Mouse (Mus musculus) lung, postnatal 0 days (tissue): ENCODE data around the gene Kifc5b. TPM values are rescaled to one million over a fixed set of nuclear protein-coding genes. Genes with fewer than 3 reads are reported as not detected.
"Not testable (repeated sequence)": the region's sequence is repeated elsewhere in the genome, so short reads cannot be mapped to it uniquely, and the experiment has no call there.

Experiments used
- ATAC-seq: fragments of 200-750 bp; cut with Nextera tagmentation; 2 replicates; pipeline ENCODE4 v1.8.0; 2017; ENCODE audit warnings: moderate library complexity
- DNase-seq: peaks from one replicate; pipeline ENCODE4 v3.0.0-alpha.2; 2016; ENCODE audit warnings: low spot score
- H3K27ac ChIP-seq: fragments of 300-500 bp; sonication (generic); 2 replicates; pipeline ENCODE4 v1.5.1; 2014; ENCODE audit warnings: antibody characterized with exemption, mild to moderate bottlenecking, low read length, mixed read lengths
- H3K27me3 ChIP-seq: fragments of 300-500 bp; sonication (generic); replicated peaks from 2 replicates; pipeline ENCODE4 v1.6.1; 2014; ENCODE audit warnings: low read length, mixed read lengths; ENCODE audit not compliant: insufficient read depth
- H3K36me3 ChIP-seq: fragments of 300-500 bp; sonication (generic); 2 replicates; pipeline ENCODE4 v1.6.1; 2014; ENCODE audit warnings: low read length, mixed read lengths; ENCODE audit not compliant: insufficient read depth
- H3K4me1 ChIP-seq: fragments of 300-500 bp; sonication (generic); 2 replicates; pipeline ENCODE4 v1.6.1; 2014; ENCODE audit warnings: antibody characterized with exemption, low read depth, low read length, mixed read lengths; ENCODE audit not compliant: insufficient read depth
- H3K4me2 ChIP-seq: fragments of 300-500 bp; sonication (generic); replicated peaks from 2 replicates; pipeline ENCODE4 v1.6.1; 2014; ENCODE audit warnings: low read depth, mild to moderate bottlenecking, low read length, moderate library complexity, mixed read lengths
- H3K4me3 ChIP-seq: fragments of 300-500 bp; sonication (generic); 2 replicates; pipeline ENCODE4 v1.5.1; 2014; ENCODE audit warnings: low read depth, low read length
- H3K9ac ChIP-seq: fragments of 300-500 bp; sonication (generic); replicated peaks from 2 replicates; pipeline ENCODE4 v1.6.1; 2014; ENCODE audit warnings: low read depth, mild to moderate bottlenecking
- H3K9me3 ChIP-seq: fragments of 300-500 bp; sonication (generic); 2 replicates; pipeline ENCODE4 v1.6.1; 2016; ENCODE audit warnings: low read length, mixed read lengths
- CTCF ChIP-seq: IDR thresholded peaks from 2 replicates; pipeline ENCODE4 v1.5.1; 2016; ENCODE audit warnings: antibody characterized with exemption, mild to moderate bottlenecking
- EP300 ChIP-seq: IDR thresholded peaks from 2 replicates; pipeline ENCODE4 v1.6.1; 2016; ENCODE audit warnings: antibody characterized with exemption, mild to moderate bottlenecking, control low read depth
- WGBS: fragments of 180-500 bp; shearing (Covaris S2); extraction: QIAGEN DNeasy Blood & Tissue Kit; methylation state at CpG from one replicate; pipeline ENCODE4 v1.1.7; 2014; 5-methylcytosine and 5-hydroxymethylcytosine counted together
- polyA plus RNA-seq: library from polyadenylated mRNA; unstranded; fragments of >200 nt; fragmentation: Nextera tagmentation; extraction: Ambion mirVana; gene quantifications from 2 replicates; pipeline ENCODE4 v1.2.1, GENCODE M21; 2015

Gene Kifc5b
- polyA plus RNA-seq, 1 experiment from 2014 or later = 0.35 TPM

DNA sequence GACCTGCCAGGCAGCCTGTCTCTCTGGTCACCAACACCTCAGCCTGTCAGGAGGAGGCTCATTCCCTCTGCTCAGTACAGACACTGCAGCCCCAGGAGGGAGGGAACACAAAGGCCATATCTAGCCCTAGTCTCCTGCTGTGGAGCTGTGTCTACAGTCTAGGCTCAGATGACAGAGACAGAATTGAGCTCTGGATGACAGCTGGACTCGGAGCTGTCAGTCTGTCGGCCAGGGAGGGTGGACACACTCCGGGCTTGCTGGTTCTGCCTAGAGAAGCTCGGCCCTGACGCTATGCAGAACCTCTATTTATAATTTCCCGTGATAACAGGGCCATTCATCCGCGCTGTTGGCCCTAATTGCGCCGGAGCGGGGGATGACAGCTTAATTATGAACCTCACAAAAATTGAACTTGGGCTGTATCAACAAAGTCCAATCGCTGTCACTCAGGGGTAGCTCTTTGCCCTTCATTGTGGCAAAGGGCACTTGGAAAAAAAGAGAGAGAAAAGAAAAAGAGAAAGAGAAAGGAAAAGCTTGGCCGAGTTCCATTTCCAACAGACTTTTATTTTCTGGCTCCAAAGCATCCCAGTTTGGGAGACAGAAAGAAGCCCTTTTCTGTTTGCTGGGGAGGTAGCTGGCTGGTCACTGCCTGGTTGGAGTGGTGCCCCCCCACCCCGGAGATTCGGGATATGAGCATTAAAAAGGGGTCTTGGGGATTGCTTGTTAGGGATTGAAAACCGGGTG is 24.1 kb upstream of the Kifc5b start:
- H3K27me3 ChIP-seq = no peaks in the 10 kb centered on the region
- peak overlapping the region; percentile 46 for H3K4me2 ChIP-seq
- TF ChIP-seq EP300 (no peak), CTCF (no peak)
- DNase-seq = no peak
- H3K9ac ChIP-seq = no peak overlapping the region
- no peaks in the 10 kb centered on the region for H3K4me1 ChIP-seq
- ATAC-seq = no peak
- no peak overlapping the region for H3K27ac ChIP-seq
- H3K9me3 ChIP-seq = no peaks in the 10 kb centered on the region
- WGBS = 36% methylated on average over 16 of the region's 16 CpGs
- H3K36me3 ChIP-seq = no peaks in the 10 kb centered on the region
- peak overlapping the region; percentile 15; the same call in 1 of the 2 replicates for H3K4me3 ChIP-seq

DNA sequence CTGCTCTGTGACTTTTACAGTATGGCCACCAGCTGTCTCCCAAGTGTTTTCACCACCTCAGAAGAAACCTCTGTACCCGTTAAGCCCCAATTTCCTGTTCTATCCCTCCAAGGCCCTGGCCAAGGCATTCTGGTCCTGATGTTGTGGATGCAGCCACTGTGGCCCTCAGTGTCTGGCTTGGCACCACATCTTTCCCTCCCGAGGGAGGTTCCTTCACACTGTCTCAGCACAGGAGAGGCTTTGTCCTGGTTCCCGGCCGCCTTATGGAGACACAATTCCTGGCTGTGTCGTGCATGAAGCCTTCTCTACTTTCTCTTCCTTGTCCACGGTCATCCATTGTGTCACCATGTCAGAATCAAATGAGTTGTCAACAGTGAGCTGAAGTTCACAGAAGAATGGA is 23.4 kb upstream of the Kifc5b start:
- H3K27ac ChIP-seq = no peak overlapping the region
- H3K27me3 ChIP-seq = no peaks in the 10 kb centered on the region
- no peak overlapping the region for H3K4me2 ChIP-seq
- no peak overlapping the region for H3K4me3 ChIP-seq
- DNase-seq (no peak), ATAC-seq (no peak)
- no peak for TF ChIP-seq CTCF
- no peak for TF ChIP-seq EP300
- H3K36me3 ChIP-seq = no peaks in the 10 kb centered on the region
- WGBS = 55% methylated on average over 6 of the region's 6 CpGs
- H3K9ac ChIP-seq = no peak overlapping the region
- no peaks in the 10 kb centered on the region for H3K4me1 ChIP-seq
- H3K9me3 ChIP-seq = no peaks in the 10 kb centered on the region

DNA sequence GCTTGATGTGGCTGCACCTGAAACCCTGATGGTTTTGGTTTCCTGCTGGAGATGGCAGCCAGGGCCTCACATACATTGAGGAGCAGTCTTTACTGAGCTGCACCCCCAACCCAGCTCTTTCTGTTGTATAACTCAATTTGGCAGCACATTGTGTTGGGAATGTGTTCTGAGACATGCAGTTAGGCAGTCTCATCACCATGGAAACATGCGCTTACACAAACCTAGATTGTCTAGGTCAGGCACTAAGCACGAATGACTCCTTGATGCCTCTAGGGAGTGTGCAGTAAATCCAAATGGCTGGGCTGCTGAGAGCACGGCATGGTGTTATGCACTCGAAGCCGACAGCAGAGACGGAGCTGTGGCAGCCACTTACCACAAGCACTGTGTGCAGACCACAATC is 22.5 kb upstream of the Kifc5b start:
- Histone ChIP-seq H3K9me3 (no peaks in the 10 kb centered on the region), H3K4me2 (no peak overlapping the region), H3K27ac (no peak overlapping the region), H3K36me3 (no peaks in the 10 kb centered on the region), H3K4me3 (no peak overlapping the region), H3K27me3 (no peaks in the 10 kb centered on the region), H3K9ac (no peak overlapping the region), H3K4me1 (no peaks in the 10 kb centered on the region)
- WGBS = 76% methylated on average over 6 of the region's 6 CpGs
- no peak for TF ChIP-seq CTCF
- TF ChIP-seq EP300 = no peak
- ATAC-seq (peak; percentile 47), DNase-seq (no peak)

DNA sequence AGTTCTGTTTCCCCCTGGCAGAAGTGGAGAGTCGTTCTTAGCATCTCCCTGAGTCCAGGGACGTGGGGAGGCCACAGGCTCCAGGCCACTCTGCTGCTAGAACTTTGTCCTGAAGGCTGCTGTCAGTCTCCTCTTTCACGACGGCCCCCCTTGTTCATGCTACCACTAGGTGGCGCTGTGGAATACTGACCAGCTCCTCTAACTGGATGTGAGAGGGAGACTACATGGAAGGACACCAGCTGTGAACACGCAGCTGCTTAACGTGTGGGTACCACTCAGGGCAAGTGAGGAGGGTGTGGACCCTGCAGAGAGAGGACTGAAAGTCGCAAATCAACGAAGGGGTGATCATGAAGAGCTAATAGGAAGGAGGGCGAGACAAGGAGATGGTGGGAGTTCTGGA is 21.3 kb upstream of the Kifc5b start:
- H3K36me3 ChIP-seq = no peaks in the 10 kb centered on the region
- DNase-seq = peak; percentile 75
- no peak overlapping the region for H3K4me3 ChIP-seq
- 13% methylated on average over 10 of the region's 10 CpGs for WGBS
- H3K9me3 ChIP-seq = no peaks in the 10 kb centered on the region
- no peak overlapping the region for H3K4me2 ChIP-seq
- H3K27ac ChIP-seq = no peak overlapping the region
- ATAC-seq = peak; percentile 53
- TF ChIP-seq EP300 (no peak), CTCF (peak; percentile 97)
- H3K27me3 ChIP-seq = no peaks in the 10 kb centered on the region
- H3K4me1 ChIP-seq = no peaks in the 10 kb centered on the region
- H3K9ac ChIP-seq = no peak overlapping the region

DNA sequence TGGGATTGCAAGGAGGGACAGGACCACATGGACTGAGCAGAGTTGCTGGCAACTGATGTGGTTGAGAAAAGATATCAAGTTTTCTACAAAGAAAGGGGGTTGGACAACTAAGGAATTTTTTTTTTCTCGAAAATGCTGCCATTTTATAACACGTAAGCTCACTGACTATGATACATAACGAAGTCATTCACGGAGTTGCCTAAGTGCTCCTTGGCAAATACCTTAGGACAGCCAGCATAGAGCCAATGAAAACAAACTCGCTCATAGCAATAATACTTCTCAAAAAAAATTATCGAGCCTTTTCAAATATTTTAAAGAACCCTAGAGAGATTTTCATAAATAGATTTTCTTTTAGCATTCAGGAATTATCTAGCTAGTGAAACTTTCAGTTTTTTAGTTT is 16.0 kb upstream of the Kifc5b start:
- Histone ChIP-seq H3K9me3 (no peaks in the 10 kb centered on the region), H3K4me2 (no peak overlapping the region), H3K27me3 (no peaks in the 10 kb centered on the region), H3K4me1 (no peaks in the 10 kb centered on the region), H3K27ac (no peak overlapping the region), H3K4me3 (no peak overlapping the region), H3K36me3 (no peaks in the 10 kb centered on the region), H3K9ac (no peak overlapping the region)
- no peak for ATAC-seq
- TF ChIP-seq CTCF (no peak), EP300 (no peak)
- 70% methylated on average over 6 of the region's 6 CpGs for WGBS
- no peak for DNase-seq

DNA sequence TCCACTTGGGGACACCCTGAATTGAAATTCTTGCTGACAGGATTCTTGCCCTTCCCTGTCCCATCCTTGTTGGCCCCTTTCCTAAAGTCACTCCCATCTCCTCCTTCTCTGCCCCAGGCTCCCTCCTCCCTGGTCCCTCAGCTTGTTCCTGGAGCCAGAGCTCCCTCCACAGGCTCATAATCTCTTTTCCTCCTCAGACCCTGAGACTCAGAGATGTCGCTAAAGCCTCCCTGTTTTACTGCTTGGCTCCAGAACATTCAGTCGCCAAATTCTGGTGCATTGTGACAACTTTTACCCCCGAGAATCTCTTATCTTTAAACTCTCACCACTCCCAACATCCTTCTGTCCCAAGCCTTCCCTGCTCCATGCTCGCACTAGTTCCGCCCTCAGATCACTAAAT is 12.6 kb upstream of the Kifc5b start:
- H3K9me3 ChIP-seq = no peaks in the 10 kb centered on the region
- DNase-seq (no peak), ATAC-seq (no peak)
- no peak overlapping the region for H3K4me3 ChIP-seq
- no peak overlapping the region for H3K4me2 ChIP-seq
- no peak overlapping the region for H3K9ac ChIP-seq
- no peaks in the 10 kb centered on the region for H3K27me3 ChIP-seq
- no peak for TF ChIP-seq EP300
- TF ChIP-seq CTCF = peak; percentile 11
- WGBS = 50% methylated on average over 5 of the region's 5 CpGs
- H3K36me3 ChIP-seq = no peaks in the 10 kb centered on the region
- H3K27ac ChIP-seq = no peak overlapping the region
- H3K4me1 ChIP-seq = no peaks in the 10 kb centered on the region

DNA sequence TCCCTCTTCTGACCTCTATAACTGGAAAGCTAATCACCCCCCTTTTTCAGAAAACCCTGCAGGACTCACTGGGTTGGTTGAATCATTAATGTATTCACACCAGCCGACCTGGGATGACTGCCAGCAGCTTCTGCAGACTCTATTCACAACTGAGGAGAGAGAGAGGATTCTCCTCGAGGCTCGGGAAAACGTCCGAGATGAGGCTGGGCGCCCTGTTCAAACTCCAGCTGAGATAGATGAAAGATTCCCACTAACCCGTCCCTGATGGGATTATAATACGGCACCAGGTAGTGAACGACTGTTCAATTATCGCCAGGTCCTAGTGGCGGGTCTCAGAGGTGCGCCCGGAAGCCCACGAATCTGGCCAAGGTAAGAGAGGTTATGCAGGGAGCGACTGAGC is 9.4 kb upstream of the Kifc5b start:
- not testable (repeated sequence) for H3K9me3 ChIP-seq, H3K4me2 ChIP-seq, H3K36me3 ChIP-seq, DNase-seq, H3K27ac ChIP-seq, H3K4me1 ChIP-seq, H3K4me3 ChIP-seq, ATAC-seq, H3K27me3 ChIP-seq, H3K9ac ChIP-seq
- 87% methylated on average over 14 of the region's 15 CpGs for WGBS
